Mouse (Mus musculus) hindbrain, embryonic 11.5 days (tissue): ENCODE data around the gene Aip. TPM values are rescaled to one million over a fixed set of nuclear protein-coding genes. Genes with fewer than 3 reads are reported as not detected.

Experiments used
- ATAC-seq: fragments of 200-750 bp; cut with Nextera tagmentation; 2 replicates; pipeline ENCODE4 v1.8.0; 2017; ENCODE audit warnings: mild to moderate bottlenecking, moderate TSS enrichment, moderate library complexity; ENCODE audit not compliant: low FRiP score
- DNase-seq: peaks from one replicate; pipeline ENCODE4 v3.0.0-alpha.2; 2015; ENCODE audit warnings: low spot score
- H3K27ac ChIP-seq: fragments of 300-500 bp; sonication (generic); 2 replicates; pipeline ENCODE4 v1.5.1; 2014; ENCODE audit warnings: mild to moderate bottlenecking, low read depth, low read length
- H3K27me3 ChIP-seq: fragments of 300-500 bp; sonication (generic); 2 replicates; pipeline ENCODE4 v1.6.1; 2014; ENCODE audit warnings: mild to moderate bottlenecking, low read length, moderate library complexity, mixed read lengths; ENCODE audit not compliant: control insufficient read depth, insufficient read depth
- H3K36me3 ChIP-seq: fragments of 300-500 bp; sonication (generic); 2 replicates; pipeline ENCODE4 v1.6.1; 2014; ENCODE audit warnings: mild to moderate bottlenecking, low read length, moderate library complexity, mixed read lengths; ENCODE audit not compliant: control insufficient read depth, insufficient read depth
- H3K4me1 ChIP-seq: fragments of 300-500 bp; sonication (generic); replicated peaks from 2 replicates; pipeline ENCODE4 v1.6.1; 2014; ENCODE audit warnings: low read length, mixed read lengths; ENCODE audit not compliant: control insufficient read depth, insufficient read depth
- H3K4me2 ChIP-seq: fragments of 300-500 bp; sonication (generic); replicated peaks from 2 replicates; pipeline ENCODE4 v1.6.1; 2014; ENCODE audit warnings: mild to moderate bottlenecking, low read depth, low read length
- H3K4me3 ChIP-seq: fragments of 300-500 bp; sonication (generic); 2 replicates; pipeline ENCODE4 v1.5.1; 2014; ENCODE audit warnings: low read depth, low read length
- H3K9ac ChIP-seq: fragments of 300-500 bp; sonication (generic); 2 replicates; pipeline ENCODE4 v1.6.1; 2014; ENCODE audit warnings: low read depth, low read length
- H3K9me3 ChIP-seq: fragments of 300-500 bp; sonication (generic); 2 replicates; pipeline ENCODE4 v1.6.1; 2016; ENCODE audit warnings: low read length; ENCODE audit not compliant: control insufficient read depth
- WGBS: fragments of 180-500 bp; shearing (Covaris S2); extraction: QIAGEN DNeasy Blood & Tissue Kit; methylation state at CpG from one replicate; pipeline ENCODE4 v1.1.7; 2014; 5-methylcytosine and 5-hydroxymethylcytosine counted together
- polyA plus RNA-seq: library from polyadenylated mRNA; unstranded; fragments of >200 nt; fragmentation: Nextera tagmentation; extraction: Ambion mirVana; gene quantifications from 2 replicates; pipeline ENCODE4 v1.2.1, GENCODE M21; 2014

Aip gene
- polyA plus RNA-seq, 1 experiment from 2014 or later: 67.4 TPM

DNA sequence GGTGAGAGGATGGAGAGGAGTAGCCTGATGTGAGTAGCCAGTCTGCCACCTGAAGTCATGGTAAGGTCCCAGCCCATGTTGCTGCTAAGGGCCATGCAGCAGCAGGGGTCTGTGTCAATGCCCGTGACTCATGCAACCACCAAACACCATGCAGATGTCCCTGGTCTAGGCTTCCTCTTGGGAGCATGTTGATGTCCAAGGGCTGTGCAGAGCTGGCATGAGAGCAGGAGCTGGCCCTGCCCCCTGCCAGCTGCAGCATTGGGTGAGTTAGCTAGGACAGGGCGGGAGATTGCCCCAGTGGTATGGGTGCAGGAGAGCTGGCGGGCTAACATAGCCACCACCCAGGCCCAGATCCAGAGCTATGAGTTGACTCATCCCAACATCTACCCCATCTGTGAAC lies 35.2 kb downstream of the Aip start:
- H3K36me3 ChIP-seq: no peaks in the 10 kb centered on the region
- H3K27me3 ChIP-seq: no peaks in the 10 kb centered on the region
- H3K9ac ChIP-seq: no peak overlapping the region
- 88% methylated on average over 3 of the region's 3 CpGs for WGBS
- H3K9me3 ChIP-seq: no peaks in the 10 kb centered on the region
- no peak for ATAC-seq
- no peak overlapping the region for H3K4me3 ChIP-seq
- no peak for DNase-seq
- H3K4me2 ChIP-seq: no peak overlapping the region
- no peak overlapping the region for H3K27ac ChIP-seq
- H3K4me1 ChIP-seq: no peaks in the 10 kb centered on the region

DNA sequence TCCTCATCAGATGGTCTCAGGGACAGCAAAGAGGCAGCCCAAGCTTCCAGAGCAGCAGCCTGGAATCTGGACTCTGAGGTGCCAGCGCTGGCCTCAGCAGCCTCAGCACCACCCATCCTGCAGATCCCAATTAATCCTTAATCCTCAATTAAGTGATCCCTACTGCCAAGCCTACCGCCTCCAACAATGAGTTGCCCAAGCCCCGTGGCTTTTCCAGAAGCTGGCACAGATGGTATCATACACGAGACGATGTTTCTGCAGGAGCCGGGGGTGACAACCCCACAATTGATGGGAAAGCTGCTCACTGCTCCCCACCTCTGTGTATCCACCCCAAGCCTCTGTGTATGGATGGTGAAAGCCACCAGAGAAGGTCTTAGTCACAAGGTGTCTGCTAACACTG lies 36.5 kb downstream of the Aip start:
- H3K9ac ChIP-seq: no peak overlapping the region
- no peaks in the 10 kb centered on the region for H3K9me3 ChIP-seq
- ATAC-seq (no peak), DNase-seq (no peak)
- no peak overlapping the region for H3K27ac ChIP-seq
- no peaks in the 10 kb centered on the region for H3K27me3 ChIP-seq
- H3K4me2 ChIP-seq: no peak overlapping the region
- H3K4me3 ChIP-seq: no peak overlapping the region
- H3K4me1 ChIP-seq: no peaks in the 10 kb centered on the region
- WGBS: 85% methylated on average over 6 of the region's 6 CpGs
- no peaks in the 10 kb centered on the region for H3K36me3 ChIP-seq

- DNase-seq (no peak), ATAC-seq (no peak)
- Histone ChIP-seq H3K4me2 (no peak overlapping the region), H3K4me3 (no peak overlapping the region), H3K9me3 (no peaks in the 10 kb centered on the region), H3K9ac (no peak overlapping the region), H3K27me3 (no peaks in the 10 kb centered on the region), H3K27ac (no peak overlapping the region), H3K4me1 (no peaks in the 10 kb centered on the region), H3K36me3 (no peaks in the 10 kb centered on the region)
- WGBS: 55% methylated on average over 5 of the region's 5 CpGs
Measured at GRCm38 (mm10) chr19:4088146-4088545, 37.5 kb downstream of the Aip start.

DNA sequence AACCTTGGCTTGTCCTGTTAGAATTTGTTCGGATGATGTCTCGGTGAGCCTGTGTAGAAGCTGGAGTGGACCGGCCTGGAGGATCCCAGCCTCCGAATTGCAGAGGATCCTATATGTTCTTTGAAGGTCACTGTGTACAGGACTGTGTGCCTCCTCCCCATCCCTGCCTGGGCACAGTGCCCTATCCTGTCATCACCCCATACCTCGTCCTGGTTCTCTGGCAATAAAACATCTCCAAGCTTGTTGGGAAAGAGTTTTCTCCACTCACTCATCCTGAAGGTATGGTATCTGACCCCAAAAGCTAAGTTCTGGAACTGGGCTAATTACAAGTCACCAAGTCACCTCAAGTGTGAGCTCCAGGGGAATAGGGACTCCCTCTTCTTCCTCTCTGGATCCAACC lies 38.6 kb downstream of the Aip start:
- no peak overlapping the region for H3K9ac ChIP-seq
- DNase-seq (no peak), ATAC-seq (no peak)
- no peaks in the 10 kb centered on the region for H3K4me1 ChIP-seq
- H3K4me3 ChIP-seq: no peak overlapping the region
- H3K36me3 ChIP-seq: no peaks in the 10 kb centered on the region
- H3K27ac ChIP-seq: no peak overlapping the region
- no peak overlapping the region for H3K4me2 ChIP-seq
- H3K9me3 ChIP-seq: no peaks in the 10 kb centered on the region
- 88% methylated on average over 5 of the region's 5 CpGs for WGBS
- no peaks in the 10 kb centered on the region for H3K27me3 ChIP-seq

DNA sequence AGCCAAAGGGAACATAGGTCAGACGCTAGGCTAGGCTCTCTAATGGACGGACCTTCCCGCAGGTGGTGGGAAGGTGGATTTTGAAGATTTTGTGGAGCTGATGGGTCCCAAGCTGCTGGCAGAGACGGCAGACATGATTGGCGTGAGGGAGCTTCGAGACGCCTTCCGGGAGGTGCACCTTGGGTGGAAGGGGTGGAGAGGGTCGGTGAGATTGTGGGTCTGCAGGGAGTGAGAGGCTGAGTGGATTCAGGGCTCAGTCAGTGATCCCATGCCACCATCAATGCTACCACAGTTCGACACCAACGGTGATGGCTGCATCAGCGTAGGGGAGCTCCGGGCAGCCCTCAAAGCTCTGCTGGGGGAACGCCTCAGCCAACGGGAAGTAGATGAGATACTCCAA lies 39.5 kb downstream of the Aip start:
- DNase-seq (no peak), ATAC-seq (no peak)
- no peaks in the 10 kb centered on the region for H3K27me3 ChIP-seq
- no peak overlapping the region for H3K4me2 ChIP-seq
- no peaks in the 10 kb centered on the region for H3K4me1 ChIP-seq
- H3K9ac ChIP-seq: no peak overlapping the region
- H3K36me3 ChIP-seq: no peaks in the 10 kb centered on the region
- no peak overlapping the region for H3K27ac ChIP-seq
- H3K4me3 ChIP-seq: no peak overlapping the region
- H3K9me3 ChIP-seq: no peaks in the 10 kb centered on the region
- 91% methylated on average over 15 of the region's 15 CpGs for WGBS

DNA sequence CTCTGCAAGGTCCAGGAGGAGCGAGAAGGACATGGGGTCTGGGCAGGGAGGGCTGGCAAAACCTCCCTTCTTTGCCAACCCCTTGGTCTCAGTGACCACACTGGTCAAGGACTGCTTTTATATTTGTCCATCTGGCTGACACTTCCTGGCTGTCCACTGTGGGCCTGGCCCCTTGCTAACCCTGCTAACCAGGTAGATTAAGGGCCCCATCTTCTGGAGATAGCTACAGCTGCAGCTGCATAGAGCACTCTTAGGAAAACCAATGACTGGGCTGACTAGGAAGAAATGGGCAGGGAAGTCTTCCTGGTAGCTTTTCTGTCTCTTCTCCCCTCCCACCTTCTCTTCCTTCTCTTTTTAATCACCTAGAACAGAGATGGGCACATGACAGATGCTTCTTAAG lies 40.7 kb downstream of the Aip start:
- H3K4me3 ChIP-seq: no peak overlapping the region
- DNase-seq (no peak), ATAC-seq (no peak)
- H3K9ac ChIP-seq: no peak overlapping the region
- WGBS: 85% methylated on average over 1 of the region's 1 CpGs
- no peak overlapping the region for H3K27ac ChIP-seq
- H3K4me1 ChIP-seq: no peaks in the 10 kb centered on the region
- H3K9me3 ChIP-seq: no peaks in the 10 kb centered on the region
- H3K4me2 ChIP-seq: no peak overlapping the region
- H3K27me3 ChIP-seq: no peaks in the 10 kb centered on the region
- H3K36me3 ChIP-seq: no peaks in the 10 kb centered on the region

GRCm38 (mm10) chr19:4083826-4084225 lies 41.8 kb downstream of the Aip start:
- Histone ChIP-seq H3K27me3 (no peaks in the 10 kb centered on the region), H3K9ac (no peak overlapping the region), H3K36me3 (no peaks in the 10 kb centered on the region), H3K9me3 (no peaks in the 10 kb centered on the region), H3K4me2 (no peak overlapping the region), H3K4me3 (no peak overlapping the region), H3K4me1 (no peaks in the 10 kb centered on the region), H3K27ac (no peak overlapping the region)
- WGBS: 28% methylated on average over 8 of the region's 8 CpGs
- ATAC-seq (no peak), DNase-seq (no peak)

GRCm38 (mm10) chr19:4083316-4083715 lies 42.3 kb downstream of the Aip start:
- Histone ChIP-seq H3K4me1 (no peaks in the 10 kb centered on the region), H3K36me3 (no peaks in the 10 kb centered on the region), H3K9ac (no peak overlapping the region), H3K27ac (no peak overlapping the region), H3K4me3 (no peak overlapping the region), H3K4me2 (no peak overlapping the region), H3K27me3 (no peaks in the 10 kb centered on the region), H3K9me3 (no peaks in the 10 kb centered on the region)
- DNase-seq (no peak), ATAC-seq (no peak)
- WGBS: 75% methylated on average over 7 of the region's 7 CpGs

DNA sequence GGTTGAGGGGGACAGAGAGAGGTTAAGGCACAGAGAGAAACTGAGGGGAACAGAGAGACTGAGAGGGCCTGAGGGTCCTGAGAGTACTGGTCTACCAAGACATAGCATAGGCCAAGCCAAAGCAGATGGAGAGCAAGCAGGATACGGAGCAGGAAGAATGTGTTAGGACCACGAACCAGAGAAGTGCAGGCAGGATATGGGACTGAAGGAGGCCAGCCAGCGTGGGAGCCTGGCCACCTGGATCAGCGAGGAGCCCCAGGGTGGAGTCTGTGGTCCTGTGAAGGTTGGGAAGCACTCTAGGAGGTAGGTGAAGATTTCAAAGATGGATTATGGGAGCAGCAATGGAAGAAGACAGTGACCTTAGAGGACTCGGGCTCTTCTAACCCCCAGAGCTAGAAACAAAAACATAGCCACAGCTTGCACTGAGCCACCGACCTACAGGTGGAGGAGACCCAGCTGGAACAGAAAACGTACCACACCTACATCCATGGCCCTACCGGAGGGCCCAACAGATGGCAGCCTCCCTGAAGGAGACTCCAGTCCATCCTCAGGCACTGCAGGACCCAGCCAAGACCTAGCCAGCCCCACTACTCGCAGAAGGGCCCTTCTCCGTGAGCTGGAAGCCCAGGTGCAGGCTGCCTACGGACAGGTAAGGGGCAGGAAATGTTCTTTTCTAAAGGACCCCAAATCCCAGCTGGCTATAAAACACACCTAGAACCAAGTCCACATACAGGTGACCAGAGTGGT lies 43.3 kb downstream of the Aip start:
- ATAC-seq (no peak), DNase-seq (no peak)
- no peaks in the 10 kb centered on the region for H3K36me3 ChIP-seq
- H3K4me1 ChIP-seq: no peaks in the 10 kb centered on the region
- H3K4me2 ChIP-seq: no peak overlapping the region
- no peak overlapping the region for H3K27ac ChIP-seq
- H3K4me3 ChIP-seq: no peak overlapping the region
- no peak overlapping the region for H3K9ac ChIP-seq
- H3K9me3 ChIP-seq: no peaks in the 10 kb centered on the region
- H3K27me3 ChIP-seq: no peaks in the 10 kb centered on the region
- 82% methylated on average over 11 of the region's 11 CpGs for WGBS
